Mouse (Mus musculus): ENCODE data around the gene Tnfsf4.

GRCm38 (mm10) chr1:161396351-161396750, 1.1 kb downstream of the Tnfsf4 start:
- no peak for TF ChIP-seq CTCF (IDR thresholded peaks at IDR 0.05; ENCODE audit: low read depth, low read length)
- TF ChIP-seq POLR2A (IDR thresholded peaks at IDR 0.05; ENCODE audit: extremely low read depth, insufficient read depth, low read length), result no peak

Data from liver, adult 2 months (tissue).